Mouse (Mus musculus) myocyte (in vitro differentiated cells): Measurements from ENCODE around the gene Gm20388.

ENCODE experiments used
- E2F4 ChIP-seq: IDR thresholded peaks from one replicate; pipeline ENCODE4 v1.6.1; 2011; ENCODE audit warnings: mild to moderate bottlenecking, control low read depth, moderate library complexity; ENCODE audit not compliant: insufficient read depth
- MAX ChIP-seq: IDR thresholded peaks from one replicate; pipeline ENCODE4 v1.6.1; 2011; ENCODE audit warnings: low read depth, mild to moderate bottlenecking, control low read depth
- MYOG ChIP-seq, 3 experiments: IDR thresholded peaks; one replicate each; pipeline ENCODE4 v1.6.1; 2011; ENCODE audit warnings: control low read depth in 2 of 3, low read depth in 2 of 3, mild to moderate bottlenecking in 2 of 3; ENCODE audit not compliant: insufficient read length in 2 of 3, control insufficient read depth in 1 of 3, insufficient read depth in 1 of 3
- POLR2A ChIP-seq: IDR thresholded peaks from one replicate; pipeline ENCODE4 v1.6.1; 2011; ENCODE audit warnings: low read depth, mild to moderate bottlenecking, control low read depth, moderate library complexity; ENCODE audit not compliant: insufficient read length
- TCF3 ChIP-seq: IDR thresholded peaks from one replicate; pipeline ENCODE4 v1.6.1; 2011; ENCODE audit warnings: low read depth, control low read depth; ENCODE audit not compliant: insufficient read length

DNA sequence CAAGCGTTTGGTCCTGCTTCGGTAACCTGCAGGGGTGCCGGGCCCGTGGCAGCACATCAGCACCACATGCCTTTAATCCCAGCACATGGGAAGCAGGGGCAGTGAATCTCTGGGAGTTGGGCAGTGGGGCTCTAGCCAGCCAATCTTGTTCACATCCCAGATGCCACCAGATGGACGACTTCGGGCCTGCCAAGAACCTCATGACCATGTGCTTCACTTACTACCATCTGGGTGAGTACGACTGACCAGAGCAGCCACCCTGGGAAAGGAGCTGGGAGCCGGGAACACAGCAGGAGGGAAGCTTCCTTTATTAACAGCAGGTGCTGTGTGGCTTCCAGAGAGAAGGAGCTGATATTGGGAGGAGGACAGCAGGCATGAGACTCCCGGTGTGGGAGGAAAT lies 240.5 kb downstream of the Gm20388 start:
- TF ChIP-seq E2F4 = no peak
- TF ChIP-seq POLR2A = no peak
- TF ChIP-seq TCF3 = no peak
- peak in 1 of 3 experiments; percentile 5 for TF ChIP-seq MYOG (IDR thresholded peaks at IDR 0.05; ENCODE audit: control insufficient read depth in 1 of 3, insufficient read depth in 1 of 3, insufficient read length in 2 of 3, low read depth in 2 of 3)
- TF ChIP-seq MAX = no peak
